Mouse (Mus musculus) mouse trophoblast stem cell (cell line): ENCODE data around the gene Higd1a.

Source experiments
- in situ Hi-C, 2 experiments: fragments of 300-500 bp; cut with MseI, MboI; formaldehyde crosslinking; loops; 2 replicates in 1 of 2; 3 replicates in 1 of 2; pipeline ENCODE4 v1.15.1; 2025

The Higd1a gene

GRCm38 (mm10) chr9:121858153-121858488, at the start of gene Higd1a:
Gene Higd1a, minus strand, starts transcription at chr9:121858362.
- in situ Hi-C loops = no loop called here

DNA sequence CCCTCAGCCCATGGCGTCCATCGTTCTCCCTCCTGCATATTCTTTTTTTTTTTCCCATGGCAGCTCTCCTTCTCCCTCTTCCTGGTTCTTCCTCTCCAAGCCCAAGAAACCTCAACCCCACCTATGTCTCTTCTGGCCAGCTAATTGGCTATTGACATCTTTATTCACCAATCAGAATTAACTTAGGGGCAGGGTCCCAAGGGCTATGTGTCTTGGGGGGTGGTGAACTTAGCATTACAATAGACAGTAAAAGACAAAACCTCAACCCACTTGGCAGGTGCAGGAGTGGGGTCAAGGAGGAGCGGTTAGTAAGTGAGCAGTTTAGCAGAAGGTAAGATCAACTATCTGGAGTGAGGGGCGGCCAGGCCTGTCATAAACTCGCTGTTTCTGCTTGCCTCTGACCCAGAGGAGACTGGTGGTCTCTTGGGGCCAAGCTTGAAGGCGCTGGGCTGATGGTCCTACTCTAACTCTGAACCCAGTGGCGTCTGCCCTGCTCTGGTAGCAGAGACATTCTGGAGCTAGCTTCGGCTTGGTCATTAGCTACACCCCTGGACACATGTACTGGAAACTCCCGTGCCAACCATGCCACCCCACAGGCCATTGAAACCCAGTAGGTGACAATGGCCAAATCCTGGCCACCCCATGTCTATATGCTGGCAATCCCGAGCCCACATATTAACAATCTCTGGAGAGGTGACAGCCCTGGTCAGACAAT, 49.4 kb upstream of the Higd1a start:
- in situ Hi-C loops = no loop called here

DNA sequence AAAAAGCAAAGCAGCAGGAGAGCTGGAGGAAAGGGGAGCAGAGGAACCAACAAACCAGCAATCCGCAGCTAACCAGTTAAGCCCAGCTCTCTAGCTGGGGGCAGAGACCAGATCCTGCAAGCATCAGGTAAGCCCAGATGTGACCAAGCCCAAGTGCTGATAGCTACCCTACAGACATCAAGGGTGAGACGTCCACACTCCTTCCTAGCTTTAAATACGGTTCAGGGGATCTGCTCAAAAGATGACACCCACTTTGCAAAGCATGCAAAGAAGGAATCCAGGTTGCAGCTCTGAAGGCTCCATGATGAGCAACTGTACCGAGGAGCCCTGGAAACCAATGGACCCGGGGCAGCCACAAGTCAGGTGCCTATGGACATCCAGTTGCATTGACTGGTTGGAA, 48.3 kb upstream of the Higd1a start:
- in situ Hi-C loops = no loop called here

DNA sequence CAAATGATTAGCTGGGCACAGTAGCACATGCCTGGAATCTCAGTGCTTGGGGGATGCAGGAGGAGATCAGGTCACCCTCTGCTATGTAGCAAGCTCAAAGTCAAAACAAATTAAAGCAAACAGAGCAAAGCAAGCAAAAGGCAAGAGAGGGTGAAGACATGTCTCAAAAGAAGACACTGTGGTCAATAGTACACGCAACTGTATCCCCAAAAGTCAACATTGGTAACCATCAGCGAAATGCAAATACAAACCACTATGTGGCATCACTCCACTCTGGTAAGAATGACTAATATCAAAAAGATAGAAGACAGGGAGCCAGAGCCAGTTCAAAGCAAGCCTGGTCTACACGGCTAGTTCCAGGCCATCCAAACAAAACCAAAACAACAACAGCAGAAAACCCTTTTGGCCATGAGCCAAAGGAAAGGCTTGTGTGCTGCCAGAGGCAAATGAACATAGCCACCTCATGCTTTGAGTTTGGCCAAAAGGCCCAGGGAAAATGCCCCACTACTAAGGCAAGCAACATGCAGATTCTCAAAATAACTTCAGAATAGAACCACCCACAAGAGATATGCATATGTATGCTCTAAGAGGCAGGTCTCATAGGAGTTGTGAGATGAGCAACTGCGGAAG, 47.5 kb upstream of the Higd1a start:
- in situ Hi-C loops = no loop called here

GRCm38 (mm10) chr9:121904946-121905345, 46.8 kb upstream of the Higd1a start:
- in situ Hi-C loops = no loop called here

- in situ Hi-C loops = no loop called here
Measured at GRCm38 (mm10) chr9:121904319-121904718, 46.2 kb upstream of the Higd1a start.

- in situ Hi-C loops = no loop called here
Measured at GRCm38 (mm10) chr9:121903476-121904305, 45.5 kb upstream of the Higd1a start.

DNA sequence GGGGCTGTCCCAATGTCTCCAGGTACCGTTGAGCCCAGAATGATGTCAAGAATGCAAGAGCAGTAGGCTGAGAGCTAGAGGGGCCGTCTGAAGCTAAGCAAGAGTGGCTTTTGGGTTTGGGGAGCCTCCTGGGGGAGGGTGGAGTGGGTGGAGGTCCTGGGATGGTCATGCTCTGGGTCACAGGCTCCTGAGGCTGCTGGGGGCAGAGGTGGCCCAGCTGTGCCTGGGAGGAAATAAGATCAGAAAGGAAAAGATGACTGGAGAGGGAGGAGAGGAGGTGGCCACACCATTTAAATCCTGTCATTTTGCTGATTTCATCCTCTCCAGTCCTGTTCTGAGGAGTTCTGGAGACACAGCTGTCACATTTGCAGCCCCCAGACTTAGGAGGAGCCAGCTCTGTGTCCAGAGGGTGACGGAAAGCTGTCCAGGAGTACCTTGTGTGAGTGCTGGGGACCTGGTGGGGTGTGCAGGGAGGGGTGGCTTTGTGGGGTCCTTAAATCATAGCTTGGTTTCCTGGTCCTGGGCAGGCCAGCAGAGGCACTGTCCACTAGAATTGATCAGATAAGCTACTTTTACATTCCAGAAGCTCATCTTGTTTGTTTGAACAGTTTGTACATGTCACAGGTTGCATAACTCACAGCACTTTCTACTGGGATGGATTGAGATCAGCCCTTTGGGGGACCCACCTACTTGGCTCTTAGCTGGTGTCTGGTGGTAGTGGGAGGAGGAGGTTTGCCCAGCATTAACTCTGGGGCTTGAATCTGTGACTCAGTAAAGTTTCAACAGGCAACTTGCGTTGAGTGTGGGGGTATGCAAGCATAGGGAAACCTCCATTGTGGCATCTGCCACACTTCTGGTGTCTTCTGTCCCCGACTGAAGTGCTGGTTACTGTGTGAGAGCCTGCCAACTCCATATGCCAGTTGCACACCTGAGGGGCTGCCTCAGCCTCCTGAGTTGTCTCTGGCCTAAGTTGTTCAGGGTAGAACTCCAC, 43.8 kb upstream of the Higd1a start:
- in situ Hi-C loops = no loop called here

GRCm38 (mm10) chr9:121900282-121900855, 42.2 kb upstream of the Higd1a start:
- in situ Hi-C loops = no loop called here

GRCm38 (mm10) chr9:121899306-121899705, 41.1 kb upstream of the Higd1a start:
- in situ Hi-C loops = no loop called here

GRCm38 (mm10) chr9:121898245-121898644, 40.1 kb upstream of the Higd1a start, which contains the start of gene Ackr2:
Gene Ackr2, plus strand, starts transcription at chr9:121898355.
- in situ Hi-C loops = no loop called here

- in situ Hi-C loops = no loop called here
Measured at GRCm38 (mm10) chr9:121896820-121897219, 38.7 kb upstream of the Higd1a start.

DNA sequence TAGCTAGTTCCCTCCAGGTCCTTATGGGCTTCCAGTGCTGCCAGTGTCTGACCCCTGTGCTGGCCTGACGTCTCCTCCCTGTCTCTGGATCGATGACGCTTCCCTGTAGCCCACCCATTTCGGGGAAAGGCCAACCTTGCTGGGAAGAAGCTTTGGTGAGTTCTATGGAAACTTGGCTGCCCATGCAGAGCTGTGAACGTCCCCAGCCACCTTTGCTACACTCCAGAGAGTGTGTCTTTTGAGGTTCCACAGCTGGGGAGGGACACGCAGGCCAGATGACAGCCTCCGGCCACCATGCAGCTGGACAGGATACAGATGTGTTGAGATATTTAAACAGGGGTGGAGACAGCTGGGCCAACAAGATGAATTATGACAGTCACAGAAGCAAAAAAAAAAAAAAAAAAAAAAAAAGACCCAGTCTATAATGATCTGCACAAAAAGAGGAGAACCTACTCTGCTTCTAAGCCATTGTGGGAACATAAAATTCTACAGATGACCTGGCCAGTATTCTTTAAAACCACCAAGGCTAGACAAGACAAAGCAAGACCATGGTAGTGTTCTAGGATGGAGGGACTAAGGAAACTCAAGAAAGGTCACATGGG, 37.3 kb upstream of the Higd1a start:
- in situ Hi-C loops = no loop called here

DNA sequence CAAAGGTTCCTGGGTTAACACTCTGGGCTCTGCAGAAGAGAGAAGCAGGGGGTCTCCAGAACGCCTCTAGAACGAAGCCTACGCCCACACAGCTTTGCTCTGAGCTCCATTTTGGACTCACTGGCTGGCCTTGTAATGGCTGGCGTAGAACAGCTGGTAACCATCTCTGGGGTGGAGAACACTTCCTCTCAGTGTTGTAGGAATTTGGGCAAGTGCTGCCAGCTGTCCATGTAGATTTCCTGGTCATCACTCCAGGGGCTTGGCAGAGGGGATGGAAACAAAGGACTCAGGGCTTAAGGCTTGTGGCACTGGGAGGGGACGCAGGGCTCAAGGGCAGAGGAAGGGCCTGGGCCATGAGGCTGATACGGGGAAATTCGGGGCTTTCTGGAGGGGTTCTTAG, 36.3 kb upstream of the Higd1a start:
- in situ Hi-C loops = no loop called here

GRCm38 (mm10) chr9:121892057-121892687, 34.0 kb upstream of the Higd1a start:
- in situ Hi-C loops = no loop called here

- in situ Hi-C loops = no loop called here
Measured at GRCm38 (mm10) chr9:121891301-121891700, 33.1 kb upstream of the Higd1a start.

DNA sequence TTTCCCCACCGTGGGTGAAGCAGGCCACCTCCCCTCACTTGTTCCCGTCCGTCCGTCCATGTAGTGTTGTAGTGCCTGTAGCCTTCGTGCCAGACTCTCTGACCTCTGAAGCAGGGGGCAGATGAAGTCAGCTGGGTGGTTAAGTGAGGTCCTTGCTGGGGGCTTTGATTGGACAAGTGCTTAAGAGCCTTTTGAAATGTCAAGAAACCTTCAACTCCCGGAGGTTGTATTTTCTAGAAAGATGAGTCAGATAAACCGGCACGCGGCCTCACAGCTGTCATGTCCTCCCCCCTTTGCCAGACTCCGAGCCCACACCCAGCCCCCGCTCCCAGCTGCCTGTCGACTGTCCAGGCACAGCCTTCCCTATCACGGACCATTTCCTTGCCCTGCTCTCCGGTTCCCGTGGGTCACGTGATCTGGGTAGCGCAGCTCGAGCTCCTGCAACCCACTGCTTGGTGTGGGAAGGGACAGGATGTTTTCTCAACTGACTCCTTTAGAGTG, 32.3 kb upstream of the Higd1a start:
- in situ Hi-C loops = no loop called here

GRCm38 (mm10) chr9:121889927-121890440, 31.8 kb upstream of the Higd1a start:
- in situ Hi-C loops = no loop called here

GRCm38 (mm10) chr9:121882015-121882457, 23.9 kb upstream of the Higd1a start:
- in situ Hi-C loops = no loop called here

GRCm38 (mm10) chr9:121881301-121881700, 23.1 kb upstream of the Higd1a start:
- in situ Hi-C loops = no loop called here
